Mouse (Mus musculus): ENCODE results near the gene Pdgfa.

Gene Pdgfa
- long read RNA-seq, experiment 1, transcript Pdgfa-202 (6 exons, 2,060 nt): major isoform, 19 of 31 reads
- long read RNA-seq, experiment 1, partial matches to known transcripts: 4 of 31 reads
- long read RNA-seq, experiment 1, other reads (novel, unspliced or antisense): 2 of 31 reads
- long read RNA-seq, experiment 2, transcript Pdgfa-202 (6 exons, 2,060 nt): major isoform, 49 of 69 reads
- long read RNA-seq, experiment 2, transcript Pdgfa-204 (7 exons, 1,287 nt): minor isoform, 5 of 69 reads
- long read RNA-seq, experiment 2, partial matches to known transcripts: 4 of 69 reads
- long read RNA-seq, experiment 2, other reads (novel, unspliced or antisense): 8 of 69 reads

- intact Hi-C loops (cut with DNase I): no loop called here
Observed at GRCm38 (mm10) chr5:138997171-138997788, at the start of gene Pdgfa. Gene Pdgfa, minus strand, starts transcription at chr5:138997370.

GRCm38 (mm10) chr5:139046636-139047035 lies 49.5 kb upstream of the Pdgfa start:
- intact Hi-C loops (cut with DNase I): no loop called here

- intact Hi-C loops (cut with DNase I): no loop called here
Observed at GRCm38 (mm10) chr5:139043546-139043945, 46.4 kb upstream of the Pdgfa start.

- intact Hi-C loops (cut with DNase I): no loop called here
Observed at GRCm38 (mm10) chr5:139042299-139042698, 45.1 kb upstream of the Pdgfa start.

GRCm38 (mm10) chr5:139035171-139035570 lies 38.0 kb upstream of the Pdgfa start:
- intact Hi-C loops (cut with DNase I): no loop called here

- intact Hi-C loops (cut with DNase I): no loop called here
Observed at GRCm38 (mm10) chr5:139034746-139035145, 37.6 kb upstream of the Pdgfa start.

GRCm38 (mm10) chr5:139033406-139034317 lies 36.5 kb upstream of the Pdgfa start:
- intact Hi-C loops (cut with DNase I): no loop called here

- intact Hi-C loops (cut with DNase I): no loop called here
Observed at GRCm38 (mm10) chr5:139027603-139028002, 30.4 kb upstream of the Pdgfa start.

- intact Hi-C loops (cut with DNase I): no loop called here
Observed at GRCm38 (mm10) chr5:139024351-139025105, 27.4 kb upstream of the Pdgfa start.

GRCm38 (mm10) chr5:139020595-139020994 lies 23.4 kb upstream of the Pdgfa start:
- intact Hi-C loops (cut with DNase I): no loop called here

GRCm38 (mm10) chr5:139017371-139018124 lies 20.4 kb upstream of the Pdgfa start:
- intact Hi-C loops (cut with DNase I): no loop called here

GRCm38 (mm10) chr5:139015097-139015496 lies 17.9 kb upstream of the Pdgfa start:
- intact Hi-C loops (cut with DNase I): no loop called here

- intact Hi-C loops (cut with DNase I): no loop called here
Observed at GRCm38 (mm10) chr5:139010649-139011048, 13.5 kb upstream of the Pdgfa start.

GRCm38 (mm10) chr5:139007141-139007775 lies 10.1 kb upstream of the Pdgfa start:
- intact Hi-C loops (cut with DNase I): loop anchor here (5.0 kb wide), 1 partner anchor 150 kb away; no protein-coding TSS in a partner anchor

- intact Hi-C loops (cut with DNase I): no loop called here
Observed at GRCm38 (mm10) chr5:139004588-139004987, 7.4 kb upstream of the Pdgfa start.

GRCm38 (mm10) chr5:138999716-139000115 lies 2.5 kb upstream of the Pdgfa start:
- intact Hi-C loops (cut with DNase I): no loop called here

- intact Hi-C loops (cut with DNase I): no loop called here
Observed at GRCm38 (mm10) chr5:138997936-138998580, 888 bp upstream of the Pdgfa start.

- intact Hi-C loops (cut with DNase I): no loop called here
Observed at GRCm38 (mm10) chr5:138996322-138997073, 672 bp downstream of the Pdgfa start.

Data from adrenal gland (tissue).